Mouse (Mus musculus) Patski (cell line): ENCODE data around the gene Gm10184. TPM values are rescaled to one million over a fixed set of nuclear protein-coding genes. Genes with fewer than 3 reads are reported as not detected.
"Not testable (repeated sequence)": the region's sequence is repeated elsewhere in the genome, so short reads cannot be mapped to it uniquely, and the experiment has no call there.

Experiments used
- ATAC-seq: fragments of 100-300 bp; one replicate; pipeline ENCODE4 v1.8.0; 2021
- CTCF ChIA-PET: fragments of 350-600 bp; sonication (Branson Sonifier 250); formaldehyde crosslinking; loops from one replicate; lab custom pipeline; 2022; ENCODE audit warnings: inconsistent platforms; lab: Charles Lee
- POLR2A ChIA-PET: fragments of 350-600 bp; sonication (Branson Sonifier 250); formaldehyde crosslinking; loops from one replicate; lab custom pipeline; 2022; ENCODE audit warnings: antibody characterized with exemption, inconsistent platforms; lab: Charles Lee
- DNase-seq: peaks from one replicate; pipeline ENCODE4 v3.0.0-alpha.2; 2011; ENCODE audit warnings: low read depth, low spot score
- H3K27me3 ChIP-seq: fragments of 371-371 bp; one replicate; pipeline ENCODE4 v1.5.1; 2021
- CTCF ChIP-seq: fragments of 100-300 bp; IDR thresholded peaks from one replicate; pipeline ENCODE4 v1.5.1; 2021
- in situ Hi-C: fragments of 300-500 bp; cut with MboI; formaldehyde crosslinking; loops from 3 replicates; pipeline ENCODE4 v1.11.1; 2018; ENCODE audit warnings: low pct_unique_long_range_greater_than_20kb, mixed read lengths
- polyA plus RNA-seq: library from polyadenylated mRNA; unstranded; gene quantifications from one replicate; pipeline ENCODE4 v1.2.3, GENCODE M21; 2021

Gm10184 gene
- polyA plus RNA-seq: 171 TPM

DNA sequence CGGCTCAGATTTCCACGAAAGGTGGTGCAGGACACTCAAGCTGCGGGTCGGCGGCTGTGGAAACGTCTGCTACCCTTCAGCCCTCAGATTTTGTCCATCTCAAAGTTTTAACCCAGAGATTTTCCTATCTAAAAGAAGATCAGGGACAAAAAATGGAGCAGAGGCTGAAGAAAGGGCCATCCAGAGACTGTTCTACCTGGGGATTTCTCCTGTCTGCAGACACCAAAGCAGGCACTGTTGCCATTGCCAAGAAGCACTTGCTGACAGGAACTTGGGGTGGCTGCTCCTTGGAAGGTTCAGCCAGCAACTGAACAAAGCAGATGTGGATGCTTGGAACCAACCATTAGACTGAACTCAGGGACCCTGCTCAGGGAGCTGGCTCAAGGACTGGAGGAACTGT is at the start of gene Gm10184:
Gene Gm10184, minus strand, starts transcription at position 101 of the 400 bp plus-strand sequence.
- CTCF ChIA-PET: no interaction called here
- no peak for TF ChIP-seq CTCF
- no peaks in the 10 kb centered on the region for H3K27me3 ChIP-seq
- ATAC-seq: no peak
- in situ Hi-C loops: no loop called here
- POLR2A ChIA-PET: no interaction called here
- no peak for DNase-seq

DNA sequence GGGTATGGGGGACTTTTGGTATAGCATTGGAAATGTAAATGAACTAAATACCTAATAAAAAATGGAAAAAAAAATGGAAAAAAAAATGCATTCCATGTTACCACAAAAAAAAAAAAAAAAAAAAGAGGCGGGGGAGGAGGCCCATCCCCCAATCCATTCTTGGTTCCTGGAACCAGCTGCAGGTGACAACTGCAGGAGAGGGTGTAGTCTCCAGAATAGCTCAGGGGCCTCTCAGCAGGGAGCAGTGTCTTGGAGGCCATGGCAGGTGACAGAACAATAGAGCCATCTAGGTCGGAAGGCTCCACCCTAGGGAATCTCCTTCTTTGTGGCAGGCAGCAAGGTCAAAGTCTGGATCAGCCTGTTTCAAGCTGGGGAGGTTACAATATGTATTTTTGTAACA is 23.7 kb upstream of the Gm10184 start:
- in situ Hi-C loops: no loop called here
- CTCF ChIA-PET: no interaction called here
- no peaks in the 10 kb centered on the region for H3K27me3 ChIP-seq
- TF ChIP-seq CTCF: no peak
- POLR2A ChIA-PET: no interaction called here
- ATAC-seq (no peak), DNase-seq (no peak)

DNA sequence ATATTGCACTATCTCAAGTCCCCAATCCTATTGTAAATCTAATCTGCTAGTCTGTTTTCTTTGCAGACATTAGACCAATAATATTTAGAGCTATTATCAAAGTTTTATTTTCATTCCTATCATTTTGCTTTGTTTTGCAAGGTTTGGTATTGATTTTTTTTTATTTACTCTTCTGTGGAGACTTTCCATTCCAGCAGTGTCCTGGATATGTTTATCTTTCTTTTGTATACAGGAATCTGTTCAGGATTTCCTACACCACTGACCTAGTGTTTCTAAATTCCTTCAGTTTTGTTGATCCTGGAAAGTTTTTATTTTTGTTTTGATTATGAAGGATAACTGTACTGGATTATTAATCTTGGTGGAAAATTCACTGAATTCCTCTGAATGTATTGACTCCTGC is 2.6 kb downstream of the Gm10184 start:
- ATAC-seq: no peak
- TF ChIP-seq CTCF: no peak
- H3K27me3 ChIP-seq: no peaks in the 10 kb centered on the region
- CTCF ChIA-PET: no interaction called here
- no peak for DNase-seq
- in situ Hi-C loops: no loop called here
- POLR2A ChIA-PET: no interaction called here

DNA sequence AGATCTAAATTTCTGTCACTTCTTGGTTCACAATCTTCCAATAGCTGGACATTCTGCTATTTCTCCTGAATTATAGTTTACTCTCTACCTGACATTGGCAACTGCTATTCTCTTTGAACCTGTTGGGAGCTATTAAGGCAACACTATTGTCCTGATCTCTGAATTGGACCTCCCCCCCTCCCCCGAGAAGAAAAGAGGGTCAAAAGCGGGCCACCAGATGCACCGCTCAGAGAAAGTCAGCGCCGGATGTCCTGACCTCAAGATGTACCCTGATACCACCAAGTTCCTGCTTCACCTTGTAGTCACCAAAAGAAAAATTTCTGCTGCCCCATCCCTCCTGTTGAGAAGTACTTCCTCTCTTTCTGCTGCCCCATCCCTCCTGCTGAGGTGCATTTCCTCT is 5.5 kb downstream of the Gm10184 start:
- DNase-seq, ATAC-seq, CTCF ChIA-PET, H3K27me3 ChIP-seq, in situ Hi-C loops, POLR2A ChIA-PET: not testable (repeated sequence)

DNA sequence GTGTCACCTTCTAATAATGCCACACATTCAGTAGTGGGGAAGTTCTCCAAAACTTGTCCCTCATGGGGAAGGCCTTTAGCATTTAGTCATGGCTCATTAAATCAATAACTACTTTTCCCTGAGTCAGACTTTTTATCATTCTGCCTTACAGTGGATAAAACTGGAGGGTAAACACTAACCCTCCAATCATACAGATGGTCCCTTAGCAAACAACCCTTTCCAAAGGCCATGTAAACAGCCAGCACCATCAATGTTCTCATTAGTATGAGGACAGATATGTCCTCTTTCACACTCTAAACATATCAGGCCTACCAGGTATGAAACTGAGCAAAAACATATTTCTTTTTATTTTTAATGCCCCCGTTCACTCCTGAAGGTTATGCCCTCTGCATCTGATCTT is 7.5 kb downstream of the Gm10184 start:
- no peaks in the 10 kb centered on the region for H3K27me3 ChIP-seq
- ChIA-PET POLR2A (no interaction called here), CTCF (interaction anchor here (1.0 kb wide), 1 partner anchor 54 kb away, joined by 3 read pairs; no protein-coding TSS in a partner anchor)
- ATAC-seq: no peak
- no peak for DNase-seq
- TF ChIP-seq CTCF: no peak
- in situ Hi-C loops: no loop called here

DNA sequence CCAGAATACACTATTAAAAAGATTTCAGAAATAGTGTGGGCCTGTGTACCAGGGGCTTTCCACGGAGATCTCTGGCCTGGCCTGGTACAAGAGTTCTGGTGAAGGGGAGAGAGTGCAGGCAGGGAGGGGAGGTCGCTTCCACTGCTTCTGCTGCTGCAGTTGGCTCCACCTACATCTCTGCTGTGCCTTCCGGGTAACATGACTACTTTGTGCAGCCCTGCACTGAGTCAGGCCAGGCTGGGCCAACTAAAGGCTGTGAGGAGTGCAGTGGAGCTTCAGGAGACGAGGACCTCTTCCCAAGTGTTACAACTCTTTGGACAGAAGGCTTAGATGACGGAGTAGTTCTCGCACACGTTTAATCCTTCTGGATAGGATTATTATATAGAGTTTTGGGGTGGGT is 9.6 kb downstream of the Gm10184 start:
- ChIA-PET CTCF (no interaction called here), POLR2A (no interaction called here)
- in situ Hi-C loops: no loop called here
- DNase-seq: no peak
- TF ChIP-seq CTCF: no peak
- no peak for ATAC-seq
- H3K27me3 ChIP-seq: no peaks in the 10 kb centered on the region

DNA sequence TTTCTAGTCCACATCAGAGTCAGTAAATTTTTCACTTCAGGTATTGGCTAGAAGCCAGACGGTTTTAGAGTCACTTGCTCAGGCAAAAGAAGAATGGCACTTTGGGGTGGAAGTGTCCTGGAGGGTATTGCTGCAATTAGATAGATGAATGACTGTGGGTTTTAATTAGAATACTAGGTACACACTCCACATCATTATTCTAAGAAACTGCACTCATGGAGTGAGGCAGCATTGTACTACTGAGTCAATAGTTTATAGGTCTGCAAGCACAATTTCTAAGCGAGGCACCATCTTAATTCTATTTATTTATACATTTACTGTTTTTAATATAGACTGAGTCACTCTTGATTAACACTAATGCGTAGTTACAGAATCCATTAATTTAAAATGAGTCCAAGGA is 10.4 kb downstream of the Gm10184 start:
- ATAC-seq (no peak), DNase-seq (no peak)
- no peak for TF ChIP-seq CTCF
- H3K27me3 ChIP-seq: no peaks in the 10 kb centered on the region
- POLR2A ChIA-PET: no interaction called here
- in situ Hi-C loops: no loop called here
- CTCF ChIA-PET: no interaction called here

DNA sequence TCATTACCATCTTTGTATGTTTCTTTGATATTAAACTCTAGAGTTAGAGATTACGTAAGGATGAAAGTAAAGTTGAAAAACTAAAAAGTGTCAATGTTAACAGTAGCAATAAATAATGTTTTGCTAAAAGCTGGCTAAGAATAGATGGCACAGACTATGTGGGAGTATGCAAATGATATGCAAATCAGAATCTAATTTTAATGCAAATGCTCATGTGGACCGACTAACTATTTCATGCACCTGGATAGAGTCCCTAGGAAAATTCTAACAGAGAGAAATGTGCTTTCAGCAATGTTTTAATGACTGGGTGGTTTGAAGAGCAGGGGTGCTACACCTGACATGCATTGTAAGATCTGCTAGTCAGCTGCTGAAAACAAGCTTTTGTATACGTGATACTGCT is 45.3 kb downstream of the Gm10184 start:
- ATAC-seq (no peak), DNase-seq (no peak)
- CTCF ChIA-PET: no interaction called here
- H3K27me3 ChIP-seq: no peaks in the 10 kb centered on the region
- in situ Hi-C loops: no loop called here
- no peak for TF ChIP-seq CTCF
- POLR2A ChIA-PET: no interaction called here
